Mouse (Mus musculus) cerebellum, adult 2 months (tissue): Measurements from ENCODE around the gene Gm49721. TPM values are rescaled to one million over a fixed set of nuclear protein-coding genes. Genes with fewer than 3 reads are reported as not detected.
"Not testable (repeated sequence)": the region's sequence is repeated elsewhere in the genome, so short reads cannot be mapped to it uniquely, and the experiment has no call there.

ENCODE experiments used
- DNase-seq, 2 experiments: peaks; one replicate each; pipeline ENCODE4 v3.0.0; 2021
- H3K27ac ChIP-seq: fragments of 200-500 bp; 2 replicates; pipeline ENCODE4 v1.5.1; 2012; ENCODE audit warnings: low read length, control low read depth, inconsistent platforms; ENCODE audit not compliant: insufficient read depth
- H3K27me3 ChIP-seq: fragments of 200-500 bp; 2 replicates; pipeline ENCODE4 v1.6.1; 2012; ENCODE audit warnings: inconsistent platforms, mild to moderate bottlenecking, low read length, moderate library complexity; ENCODE audit not compliant: control insufficient read depth, insufficient read depth
- H3K4me1 ChIP-seq: fragments of 200-500 bp; 2 replicates; pipeline ENCODE4 v1.6.1; 2011; ENCODE audit warnings: low read length; ENCODE audit not compliant: control insufficient read depth, insufficient read depth
- H3K4me3 ChIP-seq: fragments of 200-500 bp; replicated peaks from 2 replicates; pipeline ENCODE3; 2011; ENCODE audit warnings: mild to moderate bottlenecking, low read depth, low read length, control low read depth; ENCODE audit not compliant: insufficient read depth
- CTCF ChIP-seq: fragments of 200-500 bp; IDR thresholded peaks from 2 replicates; pipeline ENCODE4 v1.5.1; 2011; ENCODE audit warnings: low read depth, mild to moderate bottlenecking, control low read depth, low read length, moderate library complexity, borderline replicate concordance; ENCODE audit not compliant: insufficient read depth
- WGBS: fragments of 180-500 bp; shearing (Covaris S2); methylation state at CpG from one replicate; pipeline ENCODE4 v1.1.7; 2018; 5-methylcytosine and 5-hydroxymethylcytosine counted together
- polyA plus RNA-seq: library from polyadenylated mRNA; depleted of rRNA; stranded (reverse); fragments of >200 nt; gene quantifications from 2 replicates; pipeline ENCODE4 v1.2.3, GENCODE M21; 2012

Gm49721 gene
- polyA plus RNA-seq, 1 experiment, result 1.5 TPM

DNA sequence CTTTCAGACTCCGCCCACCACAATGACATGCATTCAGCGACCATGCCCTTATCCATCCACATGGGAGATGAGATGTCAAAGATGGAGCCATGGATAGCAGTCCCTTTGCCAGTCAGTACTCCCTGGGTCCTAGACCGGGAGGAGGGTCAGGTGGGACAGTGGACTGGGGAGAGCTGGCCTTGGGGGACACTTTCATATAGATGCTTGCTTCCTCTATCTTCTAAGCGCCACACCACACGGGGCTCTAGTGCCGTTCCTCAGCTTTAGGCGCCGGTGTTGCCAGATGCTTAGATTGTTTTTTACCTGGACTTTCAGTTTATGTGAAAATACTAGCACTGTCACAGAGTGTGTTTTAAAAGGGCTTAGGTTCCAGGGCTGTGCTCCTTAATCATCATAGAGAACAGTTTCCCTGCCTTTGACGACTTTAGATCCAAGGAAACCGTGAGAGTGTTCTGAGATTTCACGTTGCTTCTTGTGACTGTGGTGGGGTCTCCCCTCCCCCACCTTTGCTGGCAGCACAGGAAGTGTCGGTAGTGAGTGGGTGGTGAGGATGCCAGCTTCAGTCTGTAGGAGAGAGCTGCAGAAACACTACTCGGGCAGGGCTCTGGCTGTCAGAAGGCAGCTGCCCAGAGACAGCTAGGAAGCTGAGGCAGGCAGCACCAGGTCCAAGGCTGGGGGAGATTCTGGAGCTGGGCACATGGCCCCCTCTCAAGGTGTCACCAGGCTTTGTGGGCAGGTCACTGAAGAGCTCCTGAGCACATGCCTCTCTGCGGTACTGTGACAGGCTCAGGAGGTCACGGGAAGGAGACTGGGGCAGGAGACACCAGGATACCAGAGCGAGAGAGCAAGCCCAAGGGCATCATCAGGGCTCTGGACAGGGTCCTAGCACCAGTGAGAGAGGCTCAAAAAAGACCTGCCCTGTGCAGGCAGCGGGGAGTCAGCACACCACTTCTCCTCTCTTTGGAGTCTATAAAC is 54.8 kb downstream of the Gm49721 start:
- not testable (repeated sequence) for H3K27ac ChIP-seq, DNase-seq, H3K4me1 ChIP-seq, H3K27me3 ChIP-seq, H3K4me3 ChIP-seq
- WGBS, result 69% methylated on average over 3 of the region's 17 CpGs

DNA sequence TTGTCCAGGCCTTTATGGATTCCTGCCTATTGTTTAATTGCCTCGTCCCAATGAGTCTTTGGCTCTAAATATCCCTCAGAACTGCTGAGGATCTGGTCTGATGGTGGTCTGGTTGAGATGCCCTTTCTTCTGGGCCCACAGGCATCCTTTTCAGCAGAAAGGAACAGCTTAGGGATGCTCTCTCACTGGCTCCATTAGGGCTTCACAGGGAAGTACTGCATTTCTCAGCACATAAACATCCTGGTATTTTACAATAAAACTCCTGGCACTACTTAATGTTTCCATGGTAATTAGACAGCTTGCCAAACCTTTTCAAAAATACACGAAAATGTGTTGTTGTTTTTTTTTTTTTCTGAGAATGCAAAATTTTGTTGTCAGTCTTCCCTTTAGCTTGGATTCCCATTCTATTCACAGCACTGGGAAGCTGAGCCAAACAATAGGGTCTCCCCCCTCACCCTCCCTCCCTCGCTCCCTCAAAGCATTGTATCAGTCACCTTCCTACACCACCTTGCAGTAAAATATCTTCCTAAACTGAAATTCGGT is 90.4 kb downstream of the Gm49721 start:
- H3K4me1 ChIP-seq, H3K4me3 ChIP-seq, H3K27ac ChIP-seq, H3K27me3 ChIP-seq, DNase-seq: not testable (repeated sequence)
- 46% methylated on average over 2 of the region's 4 CpGs for WGBS

DNA sequence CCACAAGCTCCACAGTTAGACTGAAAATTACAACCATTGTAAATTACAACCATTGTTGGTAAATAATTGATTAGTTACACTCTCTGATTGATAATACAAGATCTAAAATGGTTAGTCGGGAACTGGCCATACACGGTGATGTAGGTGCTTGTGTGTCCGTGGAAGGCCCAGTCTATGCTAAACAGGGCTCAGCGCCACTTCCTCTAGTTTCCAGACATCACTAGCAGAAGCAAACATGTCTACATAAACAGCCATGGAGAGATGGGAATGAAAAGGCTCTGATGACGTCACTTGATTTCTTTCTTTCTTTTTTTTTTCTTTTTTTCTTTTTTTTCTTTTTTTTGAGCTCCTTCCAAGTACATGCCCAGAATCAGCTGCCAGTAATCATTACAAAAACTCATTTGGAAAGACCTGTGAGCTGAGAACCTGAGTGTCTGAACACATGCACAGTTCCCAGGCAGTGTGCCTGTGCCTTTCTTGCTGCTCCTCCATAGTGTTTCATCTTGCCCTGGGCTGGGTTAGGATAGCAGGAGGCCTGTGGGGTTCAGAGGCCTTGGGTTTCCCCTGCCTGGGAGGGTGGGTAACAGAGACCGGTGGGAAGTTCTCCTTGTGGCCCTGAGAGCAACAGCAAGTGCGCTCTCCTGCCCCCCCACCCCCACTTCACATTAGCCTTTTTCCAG is 91.0 kb downstream of the Gm49721 start:
- H3K27me3 ChIP-seq, H3K4me3 ChIP-seq, H3K27ac ChIP-seq, H3K4me1 ChIP-seq, DNase-seq: not testable (repeated sequence)
- WGBS, result 71% methylated on average over 7 of the region's 7 CpGs

DNA sequence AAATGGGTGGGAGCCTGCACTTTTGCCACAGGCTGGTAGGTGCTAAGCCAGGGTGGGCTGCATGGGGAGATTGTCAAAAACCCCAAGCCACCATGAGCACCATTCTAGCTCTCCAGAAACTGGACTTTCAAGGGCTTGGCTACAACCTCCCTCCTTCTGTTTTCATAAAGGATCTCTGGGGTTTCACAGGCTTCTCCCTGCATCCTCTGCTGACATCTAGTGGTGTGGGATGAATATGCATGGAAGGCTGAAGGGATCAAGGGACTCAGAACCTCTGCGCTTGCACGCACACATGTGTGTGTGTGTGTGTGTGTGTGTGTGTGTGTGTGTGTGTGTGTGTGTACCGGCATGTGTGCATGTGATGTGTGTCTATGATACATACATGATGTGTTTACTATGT is 95.8 kb downstream of the Gm49721 start:
- H3K4me3 ChIP-seq, H3K27me3 ChIP-seq, H3K27ac ChIP-seq, H3K4me1 ChIP-seq: not testable (repeated sequence)
- TF ChIP-seq CTCF, result peak; percentile 59
- peak; percentile 27 to 51 for DNase-seq
- WGBS, result 3% methylated on average over 3 of the region's 3 CpGs

DNA sequence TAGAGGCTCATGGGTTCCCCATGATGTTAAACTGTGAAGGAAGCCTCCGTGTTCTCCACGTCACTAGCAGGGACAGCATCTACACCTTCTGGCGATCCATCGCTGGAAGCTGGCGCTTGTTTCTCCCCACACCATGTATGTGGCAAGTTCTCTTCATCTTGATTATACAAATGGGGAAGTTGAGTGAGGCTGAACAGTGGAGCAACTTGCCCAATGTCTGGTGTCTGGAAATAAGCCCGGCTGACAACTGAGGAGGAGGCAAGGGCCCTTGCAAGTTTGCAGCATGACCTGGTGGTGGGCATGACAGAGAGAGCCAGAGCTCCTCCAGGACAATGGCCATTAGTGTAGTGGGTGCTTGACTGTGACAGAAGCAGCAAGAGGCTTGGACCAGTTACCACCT is 96.8 kb downstream of the Gm49721 start:
- 94% methylated on average over 5 of the region's 6 CpGs for WGBS
- DNase-seq, H3K27me3 ChIP-seq, H3K4me1 ChIP-seq, H3K4me3 ChIP-seq, H3K27ac ChIP-seq: not testable (repeated sequence)

DNA sequence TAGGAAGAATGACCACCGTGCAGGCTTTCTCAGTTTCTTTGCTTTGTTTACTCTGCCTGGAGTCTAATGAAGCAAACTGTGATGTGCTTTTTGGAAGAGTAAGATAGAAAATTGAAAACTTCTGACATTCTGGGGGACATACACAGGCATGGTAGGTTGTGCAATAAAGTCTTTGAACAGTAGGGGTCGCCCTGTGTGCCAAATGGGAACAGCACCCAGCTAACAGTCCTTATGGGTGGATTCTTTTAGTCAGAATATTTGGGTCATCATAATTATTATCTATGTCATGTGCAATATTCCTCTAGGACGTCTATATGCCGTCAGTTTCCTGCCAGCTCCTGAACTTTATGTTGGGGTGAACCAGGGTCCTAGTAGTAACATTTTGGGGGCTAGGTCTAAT is 100.9 kb downstream of the Gm49721 start:
- not testable (repeated sequence) for H3K4me3 ChIP-seq, H3K4me1 ChIP-seq, H3K27me3 ChIP-seq, H3K27ac ChIP-seq
- TF ChIP-seq CTCF, result peak; percentile 14; the same call in 1 of the 2 replicates
- DNase-seq, result peak; percentile 34 to 44
- WGBS, result 0% methylated on average over 1 of the region's 4 CpGs

DNA sequence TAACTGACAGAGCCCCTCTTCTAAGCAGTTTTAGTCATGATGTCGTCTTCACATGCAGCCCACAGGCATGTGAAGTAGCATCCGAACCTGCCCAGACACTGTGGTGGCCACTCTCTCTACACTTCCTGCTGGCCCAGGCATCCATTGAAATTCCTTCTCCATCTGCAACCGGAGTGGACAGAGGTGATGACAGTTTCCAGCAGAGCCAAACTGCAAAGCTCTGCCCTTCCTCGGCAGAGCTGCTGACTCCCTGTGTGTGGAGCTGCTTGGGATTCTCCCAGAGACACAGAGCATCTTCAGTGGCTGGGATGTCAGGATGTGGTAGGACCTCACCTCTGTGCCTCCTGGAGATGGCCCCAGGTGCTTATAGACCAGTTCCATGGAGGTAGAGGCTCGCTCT is 105.8 kb downstream of the Gm49721 start:
- H3K4me3 ChIP-seq, H3K27me3 ChIP-seq, DNase-seq, H3K27ac ChIP-seq, H3K4me1 ChIP-seq: not testable (repeated sequence)
- 80% methylated on average over 1 of the region's 5 CpGs for WGBS

DNA sequence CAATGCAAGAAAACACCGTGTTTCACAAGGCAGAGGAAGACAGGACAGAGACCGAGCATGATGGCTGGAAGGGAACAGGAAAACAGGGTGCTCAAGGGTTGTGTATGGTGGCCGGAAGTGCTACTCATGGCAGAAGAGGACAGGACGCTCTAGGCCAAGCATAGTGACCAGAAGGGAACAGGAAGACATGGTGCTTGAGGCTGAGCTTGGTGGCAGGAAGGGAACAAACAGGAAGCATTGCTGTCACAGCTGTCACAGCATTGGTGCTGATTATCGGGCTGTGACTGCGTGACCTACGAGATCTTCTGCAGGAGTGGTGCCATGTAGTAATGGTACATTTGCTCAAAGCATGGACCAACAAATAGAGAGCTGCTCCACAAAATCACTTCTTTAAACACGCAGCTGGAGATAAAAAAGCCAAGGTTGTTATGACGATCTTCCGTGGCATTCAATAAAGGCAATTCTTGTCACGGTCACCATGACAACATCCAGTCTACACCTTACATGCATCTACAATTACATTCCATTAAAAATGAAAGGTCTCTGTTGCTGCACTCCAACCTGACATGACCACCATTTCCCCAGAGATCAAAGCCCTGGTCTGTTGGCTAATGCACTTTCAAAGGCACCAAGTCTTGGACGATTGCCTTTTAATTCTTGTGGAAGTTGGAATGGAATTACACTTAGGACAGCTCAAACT is 106.9 kb downstream of the Gm49721 start:
- H3K4me1 ChIP-seq, H3K4me3 ChIP-seq, DNase-seq, H3K27me3 ChIP-seq, H3K27ac ChIP-seq: not testable (repeated sequence)
- no CpG with 5 or more reads among the region's 12 CpGs for WGBS

DNA sequence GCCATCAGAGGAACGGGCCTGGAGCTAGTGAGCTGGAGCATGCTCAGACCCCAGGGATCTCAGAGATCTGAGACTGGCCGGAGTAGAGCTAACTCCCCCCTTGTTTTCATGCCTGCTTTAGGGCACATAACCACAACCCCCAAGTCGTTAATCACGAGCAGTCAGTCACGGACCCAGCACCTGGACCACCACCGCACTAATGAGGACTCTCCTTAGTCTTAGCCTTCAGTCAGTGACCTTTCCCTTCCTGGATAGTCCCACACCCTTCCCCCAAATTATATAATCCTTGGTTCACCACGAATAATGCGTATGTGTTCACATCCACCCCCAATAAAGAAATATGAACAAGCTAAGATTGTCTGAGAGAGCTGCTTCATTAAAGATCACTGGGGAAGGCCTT is 108.1 kb downstream of the Gm49721 start:
- H3K27me3 ChIP-seq, DNase-seq, H3K4me1 ChIP-seq, H3K4me3 ChIP-seq, H3K27ac ChIP-seq: not testable (repeated sequence)
- 94% methylated on average over 6 of the region's 8 CpGs for WGBS
